Mouse (Mus musculus) thymus, adult 2 months (tissue): ENCODE measurements around the gene Dnah17.

Experiments
- CTCF ChIP-seq: fragments of 200-500 bp; IDR thresholded peaks from 2 replicates; pipeline ENCODE4 v1.5.1; 2012; ENCODE audit warnings: mild to moderate bottlenecking, control low read depth, low read length, moderate library complexity, borderline replicate concordance; ENCODE audit not compliant: control insufficient read depth, poor library complexity, insufficient read depth; ENCODE audit errors: extremely low read depth
- POLR2A ChIP-seq: fragments of 200-500 bp; IDR thresholded peaks from 2 replicates; pipeline ENCODE4 v1.6.1; 2012; ENCODE audit warnings: mild to moderate bottlenecking, low read length, control low read depth, moderate library complexity; ENCODE audit not compliant: control insufficient read depth, poor library complexity, insufficient read depth; ENCODE audit errors: extremely low read depth

DNA sequence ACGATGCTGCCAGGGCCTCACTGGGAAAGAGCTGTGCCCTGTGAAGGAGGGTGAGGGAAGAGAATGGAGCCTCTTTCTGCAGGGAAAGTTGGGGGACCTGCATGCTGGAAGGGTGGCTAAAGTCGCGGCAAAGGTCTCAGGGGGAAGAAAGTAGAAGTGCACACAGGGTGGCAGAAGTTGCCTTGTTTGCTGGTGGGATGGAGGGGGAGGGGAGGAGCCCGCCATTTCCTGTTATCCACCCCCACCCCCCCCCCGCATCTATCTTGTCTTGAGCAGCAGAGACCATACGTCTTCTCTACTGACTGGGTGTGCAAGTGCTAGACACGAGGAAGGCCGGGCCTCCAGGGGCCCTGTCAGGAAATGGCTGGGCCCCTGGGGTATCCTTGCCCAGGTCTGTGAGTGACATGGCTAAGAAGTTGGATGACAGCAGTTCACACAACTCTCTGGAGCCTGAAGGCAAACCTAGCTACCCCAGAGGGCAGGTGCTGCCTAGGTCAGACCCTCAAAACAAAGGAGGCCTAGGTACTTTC, 15.8 kb downstream of the Dnah17 start:
- TF ChIP-seq POLR2A: no peak
- no peak for TF ChIP-seq CTCF
